Mouse (Mus musculus) layer of hippocampus, adult 2 months (tissue): Measurements from ENCODE around the gene Erc2. TPM values are rescaled to one million over a fixed set of nuclear protein-coding genes. Genes with fewer than 3 reads are reported as not detected.

ENCODE experiments used
- DNase-seq, 2 experiments: peaks; one replicate each; pipeline ENCODE4 v3.0.0; 2022; ENCODE audit warnings: low spot score in 2 of 2
- H3K27ac ChIP-seq: fragments of 200-600 bp; 2 replicates; pipeline ENCODE4 v1.8.1; 2022
- H3K4me3 ChIP-seq: fragments of 200-600 bp; 2 replicates; pipeline ENCODE4 v1.8.1; 2022; ENCODE audit warnings: mild to moderate bottlenecking
- CTCF ChIP-seq: fragments of 200-600 bp; conservative IDR thresholded peaks from 2 replicates; pipeline ENCODE4 v1.8.1; 2022; ENCODE audit warnings: antibody characterized with exemption, mild to moderate bottlenecking, moderate library complexity
- total RNA-seq, 2 experiments: library from RNA; stranded (reverse); gene quantifications; 2 replicates each; pipeline ENCODE4 v1.2.3; 2021

The Erc2 gene
- total RNA-seq, 2 experiments from 2014 or later = 236 to 244 TPM

- TF ChIP-seq CTCF = no peak
Observed at GRCm38 (mm10) chr14:28441240-28441967, 819.2 kb downstream of the Erc2 start.

GRCm38 (mm10) chr14:28443254-28443944, 821.2 kb downstream of the Erc2 start:
- DNase-seq = no peak
- Histone ChIP-seq H3K27ac (no peak overlapping the region), H3K4me3 (no peak overlapping the region)
- TF ChIP-seq CTCF = no peak

More at GRCm38 (mm10) chr14:28441240-28441967, 819.2 kb downstream of the Erc2 start:
- DNase-seq = no peak
- no peak overlapping the region for H3K27ac ChIP-seq
- H3K4me3 ChIP-seq = no peak overlapping the region

- H3K4me3 ChIP-seq = no peak overlapping the region
- no peak overlapping the region for H3K27ac ChIP-seq
- no peak for TF ChIP-seq CTCF
- DNase-seq = no peak
Observed at GRCm38 (mm10) chr14:28445737-28446136, 823.5 kb downstream of the Erc2 start.

GRCm38 (mm10) chr14:28451771-28452170, 829.5 kb downstream of the Erc2 start:
- TF ChIP-seq CTCF = no peak
- no peak for DNase-seq
- no peak overlapping the region for H3K27ac ChIP-seq
- no peak overlapping the region for H3K4me3 ChIP-seq

- TF ChIP-seq CTCF = no peak
- no peak overlapping the region for H3K4me3 ChIP-seq
- peak in 1 of 2 experiments; percentile 16 for DNase-seq
- no peak overlapping the region for H3K27ac ChIP-seq
Observed at GRCm38 (mm10) chr14:28456372-28457076, 834.3 kb downstream of the Erc2 start.

GRCm38 (mm10) chr14:28457428-28457827, 835.2 kb downstream of the Erc2 start:
- TF ChIP-seq CTCF = no peak
- H3K27ac ChIP-seq = no peak overlapping the region
- DNase-seq = no peak
- H3K4me3 ChIP-seq = no peak overlapping the region

GRCm38 (mm10) chr14:28467956-28468355, 845.7 kb downstream of the Erc2 start:
- DNase-seq = no peak
- TF ChIP-seq CTCF = no peak
- H3K27ac ChIP-seq = no peak overlapping the region
- no peak overlapping the region for H3K4me3 ChIP-seq

- no peak for TF ChIP-seq CTCF
- no peak for DNase-seq
- H3K27ac ChIP-seq = no peak overlapping the region
- H3K4me3 ChIP-seq = no peak overlapping the region
Observed at GRCm38 (mm10) chr14:28469696-28470095, 847.5 kb downstream of the Erc2 start.

GRCm38 (mm10) chr14:28470212-28470611, 848.0 kb downstream of the Erc2 start:
- no peak for TF ChIP-seq CTCF
- no peak overlapping the region for H3K4me3 ChIP-seq
- no peak for DNase-seq

GRCm38 (mm10) chr14:28475012-28475411, 852.8 kb downstream of the Erc2 start:
- DNase-seq = no peak
- no peak for TF ChIP-seq CTCF
- Histone ChIP-seq H3K4me3 (no peak overlapping the region), H3K27ac (no peak overlapping the region; the same call in 1 of the 2 replicates)

More at GRCm38 (mm10) chr14:28470212-28470611, 848.0 kb downstream of the Erc2 start:
- no peak overlapping the region for H3K27ac ChIP-seq

GRCm38 (mm10) chr14:28475421-28475820, 853.2 kb downstream of the Erc2 start:
- DNase-seq = no peak
- Histone ChIP-seq H3K4me3 (no peak overlapping the region), H3K27ac (no peak overlapping the region; the same call in 1 of the 2 replicates)
- no peak for TF ChIP-seq CTCF

- no peak for TF ChIP-seq CTCF
- no peak for DNase-seq
- Histone ChIP-seq H3K4me3 (no peak overlapping the region), H3K27ac (no peak overlapping the region)
Observed at GRCm38 (mm10) chr14:28476746-28477145, 854.5 kb downstream of the Erc2 start.

GRCm38 (mm10) chr14:28480866-28481265, 858.6 kb downstream of the Erc2 start:
- no peak overlapping the region for H3K4me3 ChIP-seq
- DNase-seq = no peak
- H3K27ac ChIP-seq = no peak overlapping the region
- no peak for TF ChIP-seq CTCF

- no peak for TF ChIP-seq CTCF
- Histone ChIP-seq H3K4me3 (no peak overlapping the region), H3K27ac (no peak overlapping the region)
- DNase-seq = no peak
Observed at GRCm38 (mm10) chr14:28493806-28494205, 871.6 kb downstream of the Erc2 start.
